Mouse (Mus musculus) heart, embryonic 15.5 days (tissue): ENCODE measurements around the gene Nisch. TPM values are rescaled to one million over a fixed set of nuclear protein-coding genes. Genes with fewer than 3 reads are reported as not detected.

Source experiments
- ATAC-seq: fragments of 200-750 bp; cut with Nextera tagmentation; replicated peaks from 2 replicates; pipeline ENCODE4 v1.8.0; 2017; ENCODE audit warnings: low read depth, moderate TSS enrichment; ENCODE audit not compliant: insufficient number of reproducible peaks, insufficient read depth, low FRiP score
- H3K27ac ChIP-seq: fragments of 300-500 bp; sonication (generic); 2 replicates; pipeline ENCODE4 v1.5.1; 2015; ENCODE audit warnings: mild to moderate bottlenecking, inconsistent platforms
- H3K27me3 ChIP-seq: fragments of 300-500 bp; sonication (generic); 2 replicates; pipeline ENCODE4 v1.6.1; 2015; ENCODE audit warnings: inconsistent platforms
- H3K36me3 ChIP-seq: fragments of 300-500 bp; sonication (generic); 2 replicates; pipeline ENCODE4 v1.6.1; 2015; ENCODE audit warnings: mild to moderate bottlenecking, inconsistent platforms
- H3K4me1 ChIP-seq: fragments of 300-500 bp; sonication (generic); replicated peaks from 2 replicates; pipeline ENCODE4 v1.6.1; 2015; ENCODE audit warnings: inconsistent platforms
- H3K4me2 ChIP-seq: fragments of 300-500 bp; sonication (generic); 2 replicates; pipeline ENCODE4 v1.6.1; 2015; ENCODE audit warnings: inconsistent platforms, mild to moderate bottlenecking, moderate library complexity
- H3K4me3 ChIP-seq: fragments of 300-500 bp; sonication (generic); 2 replicates; pipeline ENCODE4 v1.5.1; 2015; ENCODE audit warnings: mild to moderate bottlenecking, inconsistent platforms
- H3K9ac ChIP-seq: fragments of 300-500 bp; sonication (generic); 2 replicates; pipeline ENCODE4 v1.6.1; 2015; ENCODE audit warnings: mild to moderate bottlenecking, inconsistent platforms
- H3K9me3 ChIP-seq: fragments of 300-500 bp; sonication (generic); replicated peaks from 2 replicates; pipeline ENCODE4 v1.6.1; 2016; ENCODE audit warnings: inconsistent platforms
- WGBS: fragments of 180-500 bp; shearing (Covaris S2); methylation state at CpG from one replicate; pipeline ENCODE4 v1.1.7; 2015; ENCODE audit warnings: mixed read lengths; 5-methylcytosine and 5-hydroxymethylcytosine counted together
- polyA plus RNA-seq: library from polyadenylated mRNA; unstranded; fragments of >200 nt; fragmentation: Nextera tagmentation; extraction: Ambion mirVana; gene quantifications from 2 replicates; pipeline ENCODE4 v1.2.1, GENCODE M21; 2015

Nisch gene
- polyA plus RNA-seq, 1 experiment from 2014 or later = 287 TPM

DNA sequence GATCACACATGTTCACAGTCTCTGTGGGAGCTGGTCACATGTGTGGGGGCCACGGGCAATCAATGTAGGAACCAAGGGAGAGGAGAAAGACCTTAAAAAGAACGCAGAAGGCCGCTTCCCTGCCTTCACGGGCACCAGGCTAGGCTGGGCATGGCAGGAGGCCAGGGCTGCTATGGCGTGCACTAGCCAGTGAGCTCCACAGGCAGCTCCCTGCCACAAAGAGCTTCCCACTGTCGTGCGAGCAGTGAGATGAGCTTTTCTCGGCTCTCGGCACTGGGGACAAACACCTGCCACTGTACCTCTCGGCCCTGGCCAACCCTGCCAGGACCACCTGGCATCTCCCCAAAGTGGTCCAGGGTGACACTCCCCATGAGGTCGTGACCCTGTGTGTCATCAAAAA, 45.4 kb downstream of the Nisch start:
- Histone ChIP-seq H3K4me3 (no peak overlapping the region), H3K4me1 (peaks cover 41% of the 10 kb centered on the region), H3K27me3 (no peaks in the 10 kb centered on the region), H3K9me3 (no peaks in the 10 kb centered on the region), H3K4me2 (no peak overlapping the region), H3K27ac (no peak overlapping the region), H3K36me3 (peaks cover 65% of the 10 kb centered on the region), H3K9ac (no peak overlapping the region)
- ATAC-seq = no peak
- WGBS = 86% methylated on average over 11 of the region's 11 CpGs

DNA sequence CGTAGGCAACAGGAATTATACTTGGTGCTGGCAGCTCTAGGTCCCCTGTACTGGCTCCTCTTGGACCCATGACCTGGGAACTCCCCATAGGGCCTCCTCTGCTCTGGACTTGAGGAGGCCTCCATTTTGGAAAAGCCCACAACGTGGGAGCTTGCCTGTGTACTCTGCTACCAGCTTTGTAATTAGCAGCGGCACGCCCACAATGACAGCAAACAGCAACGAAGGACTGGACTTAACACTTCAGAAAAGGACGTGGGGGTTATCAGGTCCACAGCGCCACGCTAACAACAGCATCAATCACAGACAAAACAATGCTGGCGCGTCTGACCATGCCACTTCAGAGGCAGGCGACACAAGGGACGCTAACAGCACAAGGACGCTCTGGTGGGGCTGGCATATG, 45.8 kb downstream of the Nisch start:
- Histone ChIP-seq H3K27ac (0 out of 2 replicates have a peak overlapping the region, but pooled peaks have one; percentile 6), H3K9ac (no peak overlapping the region), H3K36me3 (peaks cover 61% of the 10 kb centered on the region), H3K4me3 (no peak overlapping the region), H3K4me1 (peaks cover 42% of the 10 kb centered on the region), H3K4me2 (no peak overlapping the region), H3K9me3 (no peaks in the 10 kb centered on the region), H3K27me3 (no peaks in the 10 kb centered on the region)
- 73% methylated on average over 13 of the region's 13 CpGs for WGBS
- no peak for ATAC-seq

- no peak overlapping the region for H3K4me3 ChIP-seq
- H3K36me3 ChIP-seq = peaks cover 46% of the 10 kb centered on the region
- 0 out of 2 replicates have a peak overlapping the region, but pooled peaks have one; percentile 6 for H3K27ac ChIP-seq
- H3K9me3 ChIP-seq = no peaks in the 10 kb centered on the region
- no peak overlapping the region for H3K9ac ChIP-seq
- no peak overlapping the region for H3K4me2 ChIP-seq
- no peak for ATAC-seq
- H3K27me3 ChIP-seq = no peaks in the 10 kb centered on the region
- 59% methylated on average over 6 of the region's 6 CpGs for WGBS
- H3K4me1 ChIP-seq = peaks cover 54% of the 10 kb centered on the region
Observed at GRCm38 (mm10) chr14:31169508-31169907, 47.2 kb downstream of the Nisch start.

GRCm38 (mm10) chr14:31168425-31168824, 48.3 kb downstream of the Nisch start, which contains the start of gene Stab1:
Gene Stab1, minus strand, starts transcription at chr14:31168641.
- peak within 1 kb of the TSS; percentile 45 for H3K4me3 ChIP-seq
- H3K27me3 ChIP-seq = no peaks in the 10 kb centered on the region
- peaks cover 62% of the 10 kb centered on the region for H3K4me1 ChIP-seq
- peak within 1 kb of the TSS; percentile 55 for H3K4me2 ChIP-seq
- peaks cover 36% of the 10 kb centered on the region for H3K36me3 ChIP-seq
- H3K27ac ChIP-seq = peak within 1 kb of the TSS; percentile 66
- ATAC-seq = peak; percentile 47; the same call in 1 of the 2 replicates
- no peaks in the 10 kb centered on the region for H3K9me3 ChIP-seq
- H3K9ac ChIP-seq = peak within 1 kb of the TSS; percentile 38
- 23% methylated on average over 10 of the region's 10 CpGs for WGBS

DNA sequence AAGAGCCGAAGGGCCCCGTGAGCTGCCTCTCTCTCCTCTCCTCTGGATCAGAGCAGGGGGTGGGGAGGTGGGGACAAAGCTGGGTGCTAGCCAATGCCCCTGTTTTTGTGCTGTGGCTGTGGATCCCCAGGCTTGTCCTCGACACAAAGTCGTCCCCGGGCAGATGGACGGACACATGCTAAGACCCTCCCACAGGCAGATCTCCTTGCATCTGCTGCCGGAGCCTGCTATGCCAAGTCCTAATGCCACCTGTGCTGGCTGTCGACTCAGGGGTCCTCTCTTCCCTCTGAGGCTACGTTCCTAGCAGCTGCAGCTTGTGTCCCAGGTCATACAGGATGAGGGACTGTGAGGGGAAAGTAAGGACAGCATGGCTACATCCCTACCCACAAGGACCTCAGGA, 49.9 kb downstream of the Nisch start:
- Histone ChIP-seq H3K4me2 (peak overlapping the region; percentile 55), H3K27ac (peak overlapping the region; percentile 9; the same call in 1 of the 2 replicates), H3K9me3 (no peaks in the 10 kb centered on the region), H3K9ac (peak overlapping the region; percentile 38; the same call in 1 of the 2 replicates), H3K4me3 (peak overlapping the region; percentile 45), H3K27me3 (0 out of 2 replicates have a peak, but pooled peaks cover under 1% of the 10 kb centered on the region), H3K4me1 (peaks cover 52% of the 10 kb centered on the region), H3K36me3 (peaks cover 20% of the 10 kb centered on the region)
- no peak for ATAC-seq
- WGBS = 55% methylated on average over 9 of the region's 9 CpGs

- Histone ChIP-seq H3K27ac (peak overlapping the region; percentile 9; the same call in 1 of the 2 replicates), H3K4me1 (peaks cover 48% of the 10 kb centered on the region), H3K4me3 (peak overlapping the region; percentile 45), H3K9ac (0 out of 2 replicates have a peak overlapping the region, but pooled peaks have one; percentile 20), H3K9me3 (no peaks in the 10 kb centered on the region), H3K27me3 (peaks cover 5% of the 10 kb centered on the region; the same call in 1 of the 2 replicates), H3K36me3 (peaks cover 12% of the 10 kb centered on the region), H3K4me2 (peak overlapping the region; percentile 55)
- WGBS = 48% methylated on average over 10 of the region's 10 CpGs
- ATAC-seq = no peak
Observed at GRCm38 (mm10) chr14:31165991-31166630, 50.6 kb downstream of the Nisch start.

GRCm38 (mm10) chr14:31165458-31165857, 51.3 kb downstream of the Nisch start:
- no peak for ATAC-seq
- peaks cover 5% of the 10 kb centered on the region; the same call in 1 of the 2 replicates for H3K27me3 ChIP-seq
- no peaks in the 10 kb centered on the region for H3K9me3 ChIP-seq
- H3K9ac ChIP-seq = no peak overlapping the region
- WGBS = 49% methylated on average over 7 of the region's 7 CpGs
- H3K4me3 ChIP-seq = no peak overlapping the region
- H3K27ac ChIP-seq = no peak overlapping the region
- peaks cover 50% of the 10 kb centered on the region for H3K4me1 ChIP-seq
- peaks cover 6% of the 10 kb centered on the region for H3K36me3 ChIP-seq
- H3K4me2 ChIP-seq = 0 out of 2 replicates have a peak overlapping the region, but pooled peaks have one; percentile 4

GRCm38 (mm10) chr14:31165010-31165409, 51.7 kb downstream of the Nisch start:
- Histone ChIP-seq H3K4me2 (no peak overlapping the region), H3K4me3 (no peak overlapping the region), H3K9me3 (no peaks in the 10 kb centered on the region), H3K27me3 (peaks cover 5% of the 10 kb centered on the region; the same call in 1 of the 2 replicates), H3K27ac (no peak overlapping the region), H3K4me1 (peaks cover 54% of the 10 kb centered on the region), H3K36me3 (peaks cover 1% of the 10 kb centered on the region; the same call in 1 of the 2 replicates), H3K9ac (no peak overlapping the region)
- 62% methylated on average over 2 of the region's 2 CpGs for WGBS
- no peak for ATAC-seq

DNA sequence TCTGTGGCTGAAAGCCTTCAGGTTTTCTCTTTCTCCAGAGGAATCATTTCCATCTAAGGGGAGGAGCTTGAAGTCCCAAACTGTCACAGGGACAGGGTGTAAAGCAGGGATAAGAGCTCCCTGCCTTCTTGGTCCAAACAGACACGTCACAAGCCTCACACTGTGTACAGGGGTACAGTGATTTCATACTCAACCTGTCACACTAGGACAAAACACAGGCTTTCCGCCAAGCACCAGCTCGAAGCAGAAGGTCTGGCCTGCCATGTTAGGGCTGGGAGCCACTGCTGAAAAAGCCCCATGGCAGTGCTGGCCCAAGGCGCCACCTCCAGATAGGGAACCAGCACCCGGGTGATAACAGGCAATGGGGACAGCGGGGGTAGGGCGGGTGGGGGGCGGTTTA, 52.7 kb downstream of the Nisch start:
- no peak overlapping the region for H3K4me2 ChIP-seq
- no peak; the same call in 1 of the 2 replicates for ATAC-seq
- peaks cover 49% of the 10 kb centered on the region for H3K4me1 ChIP-seq

GRCm38 (mm10) chr14:31161638-31162037, 55.1 kb downstream of the Nisch start:
- WGBS = 78% methylated on average over 10 of the region's 10 CpGs
- H3K4me3 ChIP-seq = no peak overlapping the region
- no peaks in the 10 kb centered on the region for H3K9me3 ChIP-seq
- peaks cover 38% of the 10 kb centered on the region for H3K4me1 ChIP-seq
- H3K9ac ChIP-seq = no peak overlapping the region
- H3K4me2 ChIP-seq = no peak overlapping the region
- ATAC-seq = no peak
- H3K27me3 ChIP-seq = peaks cover 5% of the 10 kb centered on the region; the same call in 1 of the 2 replicates
- no peaks in the 10 kb centered on the region for H3K36me3 ChIP-seq
- H3K27ac ChIP-seq = no peak overlapping the region

More for the DNA sequence above, 52.7 kb downstream of the Nisch start:
- 29% methylated on average over 8 of the region's 8 CpGs for WGBS
- H3K36me3 ChIP-seq = no peaks in the 10 kb centered on the region
- no peak overlapping the region for H3K4me3 ChIP-seq
- no peaks in the 10 kb centered on the region for H3K9me3 ChIP-seq
- no peak overlapping the region for H3K9ac ChIP-seq
- H3K27ac ChIP-seq = peak overlapping the region; percentile 25
- peaks cover 5% of the 10 kb centered on the region; the same call in 1 of the 2 replicates for H3K27me3 ChIP-seq

DNA sequence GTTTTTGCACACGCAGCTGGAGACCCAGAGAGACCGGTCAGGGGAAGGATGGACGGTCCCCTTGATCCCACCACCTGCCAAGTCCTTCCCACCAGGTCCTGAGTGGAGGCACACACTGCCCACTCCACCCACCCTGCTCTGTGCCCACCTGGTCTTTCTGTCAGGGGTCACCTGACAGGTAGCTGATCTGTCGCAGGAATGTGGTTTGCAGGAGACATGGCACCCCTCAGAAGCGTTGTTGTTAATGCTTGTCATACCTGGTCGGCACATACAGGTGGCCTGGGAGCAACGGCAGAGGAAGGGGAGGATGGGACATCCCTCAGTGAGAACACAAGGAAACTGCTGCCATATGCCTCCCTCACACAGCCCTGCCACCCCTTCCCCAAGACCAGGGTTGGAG, 55.6 kb downstream of the Nisch start:
- H3K36me3 ChIP-seq = no peaks in the 10 kb centered on the region
- no peak for ATAC-seq
- no peaks in the 10 kb centered on the region for H3K9me3 ChIP-seq
- peaks cover 34% of the 10 kb centered on the region for H3K4me1 ChIP-seq
- peaks cover 5% of the 10 kb centered on the region; the same call in 1 of the 2 replicates for H3K27me3 ChIP-seq
- no peak overlapping the region for H3K27ac ChIP-seq
- H3K9ac ChIP-seq = no peak overlapping the region
- no peak overlapping the region for H3K4me2 ChIP-seq
- H3K4me3 ChIP-seq = no peak overlapping the region
- WGBS = 84% methylated on average over 7 of the region's 7 CpGs
